Mouse (Mus musculus) megakaryocyte, embryonic 14.5 days (primary cell): ENCODE results near the gene Arrdc3. TPM values are rescaled to one million over a fixed set of nuclear protein-coding genes. Genes with fewer than 3 reads are reported as not detected.

Experiments
- H3K27me3 ChIP-seq: replicated peaks from 2 replicates; pipeline ENCODE3; 2012; ENCODE audit warnings: inconsistent platforms
- H3K36me3 ChIP-seq: replicated peaks from 2 replicates; pipeline ENCODE3; 2012; ENCODE audit warnings: low read length, inconsistent platforms, mixed read lengths
- H3K4me1 ChIP-seq: 2 replicates; pipeline ENCODE4 v1.6.1; 2012; ENCODE audit warnings: inconsistent platforms
- H3K4me3 ChIP-seq: replicated peaks from 2 replicates; pipeline ENCODE3; 2012; ENCODE audit warnings: moderate library complexity, mild to moderate bottlenecking, inconsistent platforms
- H3K9me3 ChIP-seq: 2 replicates; pipeline ENCODE4 v1.6.1; 2012; ENCODE audit warnings: inconsistent platforms
- FLI1 ChIP-seq: IDR thresholded peaks from 2 replicates; pipeline ENCODE4 v1.6.1; 2012; ENCODE audit warnings: low read length, inconsistent platforms, mixed read lengths
- GATA1 ChIP-seq: IDR thresholded peaks from 3 replicates; pipeline ENCODE4 v1.6.1; 2012; ENCODE audit warnings: mixed read lengths, low read length, inconsistent platforms, borderline replicate concordance
- polyA plus RNA-seq: library from polyadenylated mRNA; stranded (reverse); fragments of >175 nt; gene quantifications from 2 replicates; pipeline ENCODE4 v1.2.3, GENCODE M21; 2012; ENCODE audit warnings: low replicate concordance; ENCODE audit not compliant: insufficient read depth

Arrdc3 gene
- polyA plus RNA-seq, 1 experiment: 5.3 TPM

- TF ChIP-seq GATA1: no peak
- TF ChIP-seq FLI1: no peak
- Histone ChIP-seq H3K27me3 (peaks cover 27% of the 10 kb centered on the region), H3K4me3 (no peak overlapping the region), H3K36me3 (no peaks in the 10 kb centered on the region), H3K4me1 (peaks cover 18% of the 10 kb centered on the region), H3K9me3 (no peaks in the 10 kb centered on the region)
Measured at GRCm38 (mm10) chr13:80940860-80941630, 57.9 kb downstream of the Arrdc3 start.

- no peaks in the 10 kb centered on the region for H3K36me3 ChIP-seq
- TF ChIP-seq GATA1 (no peak), FLI1 (no peak)
Measured at GRCm38 (mm10) chr13:80944532-80944931, 61.3 kb downstream of the Arrdc3 start.

More at GRCm38 (mm10) chr13:80944532-80944931, 61.3 kb downstream of the Arrdc3 start:
- peaks cover 12% of the 10 kb centered on the region for H3K4me1 ChIP-seq
- H3K27me3 ChIP-seq: peaks cover 18% of the 10 kb centered on the region
- H3K9me3 ChIP-seq: no peaks in the 10 kb centered on the region
- H3K4me3 ChIP-seq: peak overlapping the region; percentile 7
